Mouse (Mus musculus) liver, embryonic 14.5 days (tissue): ENCODE results near the gene Manba. TPM values are rescaled to one million over a fixed set of nuclear protein-coding genes. Genes with fewer than 3 reads are reported as not detected.
A peak's percentile ranks its signal among the peaks of the same experiment; 100 is the strongest.

Experiments used
- ATAC-seq: fragments of 200-750 bp; cut with Nextera tagmentation; 2 replicates; pipeline ENCODE4 v1.8.0; 2017; ENCODE audit warnings: moderate number of reproducible peaks, mild to moderate bottlenecking, moderate library complexity; ENCODE audit not compliant: insufficient read depth
- DNase-seq, 3 experiments: peaks; one replicate each; pipeline ENCODE4 v3.0.0-alpha.2; 2012 to 2013; ENCODE audit warnings: low read depth in 3 of 3, low spot score in 3 of 3
- H3K27ac ChIP-seq: fragments of 300-500 bp; sonication (generic); 2 replicates; pipeline ENCODE4 v1.5.1; 2014; ENCODE audit warnings: moderate library complexity, mild to moderate bottlenecking, control low read depth, inconsistent platforms
- H3K27me3 ChIP-seq: fragments of 300-500 bp; sonication (generic); 2 replicates; pipeline ENCODE4 v1.6.1; 2014; ENCODE audit warnings: mild to moderate bottlenecking, low read length, moderate library complexity; ENCODE audit not compliant: control insufficient read depth, insufficient read depth
- H3K36me3 ChIP-seq: fragments of 300-500 bp; sonication (generic); replicated peaks from 2 replicates; pipeline ENCODE4 v1.6.1; 2014; ENCODE audit warnings: low read depth; ENCODE audit not compliant: control insufficient read depth, insufficient read depth
- H3K4me1 ChIP-seq, 2 experiments: fragments of 200-500 bp in 1 of 2; fragments of 300-500 bp in 1 of 2; sonication (generic) in 1 of 2; replicated peaks; 2 replicates each; pipeline ENCODE4 v1.6.1; 2012 to 2014; ENCODE audit warnings: antibody characterized with exemption in 1 of 2, inconsistent platforms in 1 of 2, low read length in 1 of 2; ENCODE audit not compliant: control insufficient read depth in 2 of 2, insufficient read depth in 2 of 2
- H3K4me2 ChIP-seq: fragments of 300-500 bp; sonication (generic); 2 replicates; pipeline ENCODE4 v1.6.1; 2014; ENCODE audit warnings: low read depth, mild to moderate bottlenecking, control low read depth, moderate library complexity
- H3K4me3 ChIP-seq, 2 experiments: fragments of 200-500 bp in 1 of 2; fragments of 300-500 bp in 1 of 2; sonication (generic) in 1 of 2; 2 replicates each; pipeline ENCODE4 v1.5.1; 2012 to 2014; ENCODE audit warnings: low read depth in 2 of 2, low read length in 2 of 2, mild to moderate bottlenecking in 2 of 2, control low read depth in 1 of 2, inconsistent platforms in 1 of 2, moderate library complexity in 1 of 2; ENCODE audit not compliant: insufficient read depth in 1 of 2
- H3K9ac ChIP-seq: fragments of 300-500 bp; sonication (generic); replicated peaks from 2 replicates; pipeline ENCODE4 v1.6.1; 2014; ENCODE audit warnings: mild to moderate bottlenecking, control low read depth, moderate library complexity
- H3K9me3 ChIP-seq: fragments of 300-500 bp; sonication (generic); 2 replicates; pipeline ENCODE4 v1.6.1; 2016; ENCODE audit warnings: low read length, mixed read lengths; ENCODE audit not compliant: control insufficient read depth
- CTCF ChIP-seq: IDR thresholded peaks from 2 replicates; pipeline ENCODE4 v1.5.1; 2016; ENCODE audit warnings: antibody characterized with exemption, low read depth, control low read depth
- EP300 ChIP-seq: IDR thresholded peaks from 2 replicates; pipeline ENCODE4 v1.6.1; 2016; ENCODE audit warnings: antibody characterized with exemption, low read depth
- WGBS: fragments of 180-500 bp; shearing (Covaris S2); extraction: QIAGEN DNeasy Blood & Tissue Kit; methylation state at CpG from one replicate; pipeline ENCODE4 v1.1.7; 2014; ENCODE audit not compliant: insufficient replicate concordance; 5-methylcytosine and 5-hydroxymethylcytosine counted together
- polyA plus RNA-seq, 2 experiments: library from polyadenylated mRNA; depleted of rRNA in 1 of 2; stranded (reverse) in 1 of 2; unstranded in 1 of 2; fragments of >200 nt; fragmentation: Nextera tagmentation in 1 of 2; extraction: Ambion mirVana in 1 of 2; gene quantifications; 2 replicates each; pipeline versions ENCODE4 v1.2.1 to v1.2.3; 2012 to 2014

The Manba gene
- polyA plus RNA-seq, 2 experiments, result 2.2 to 4.9 TPM

- no peaks in the 10 kb centered on the region for H3K36me3 ChIP-seq
- no peak overlapping the region for H3K9ac ChIP-seq
- DNase-seq, result no peak
- H3K27ac ChIP-seq, result no peak overlapping the region
- H3K9me3 ChIP-seq, result no peaks in the 10 kb centered on the region
- TF ChIP-seq CTCF (no peak), EP300 (no peak)
- peaks cover 3 to 20% of the 10 kb centered on the region in 2 experiments; a peak in 2 of 4 replicates for H3K4me1 ChIP-seq
- no peak for ATAC-seq
- H3K4me3 ChIP-seq, result no peak overlapping the region
- H3K27me3 ChIP-seq, result no peaks in the 10 kb centered on the region
- peak overlapping the region; percentile 81; the same call in 1 of the 2 replicates for H3K4me2 ChIP-seq
- 79% methylated on average over 8 of the region's 8 CpGs for WGBS
These were observed 121.2 kb downstream of the Manba start for GRCm38 (mm10) chr3:135606592-135606991.

- ATAC-seq (no peak), DNase-seq (no peak)
- peak overlapping the region in 1 of 2 experiments; percentile 62; a peak in 3 of 4 replicates for H3K4me3 ChIP-seq
- no peak overlapping the region for H3K27ac ChIP-seq
- H3K9ac ChIP-seq, result peak overlapping the region; percentile 75; the same call in 1 of the 2 replicates
- no peaks in the 10 kb centered on the region for H3K27me3 ChIP-seq
- TF ChIP-seq CTCF, result no peak
- no peak for TF ChIP-seq EP300
- peak overlapping the region; percentile 81 for H3K4me2 ChIP-seq
- H3K4me1 ChIP-seq, result peaks cover 3 to 20% of the 10 kb centered on the region in 2 experiments; a peak in 2 of 4 replicates
- no peaks in the 10 kb centered on the region for H3K36me3 ChIP-seq
- no peaks in the 10 kb centered on the region for H3K9me3 ChIP-seq
- 58% methylated on average over 9 of the region's 9 CpGs for WGBS
These were observed 121.6 kb downstream of the Manba start for GRCm38 (mm10) chr3:135607021-135607420.

DNA sequence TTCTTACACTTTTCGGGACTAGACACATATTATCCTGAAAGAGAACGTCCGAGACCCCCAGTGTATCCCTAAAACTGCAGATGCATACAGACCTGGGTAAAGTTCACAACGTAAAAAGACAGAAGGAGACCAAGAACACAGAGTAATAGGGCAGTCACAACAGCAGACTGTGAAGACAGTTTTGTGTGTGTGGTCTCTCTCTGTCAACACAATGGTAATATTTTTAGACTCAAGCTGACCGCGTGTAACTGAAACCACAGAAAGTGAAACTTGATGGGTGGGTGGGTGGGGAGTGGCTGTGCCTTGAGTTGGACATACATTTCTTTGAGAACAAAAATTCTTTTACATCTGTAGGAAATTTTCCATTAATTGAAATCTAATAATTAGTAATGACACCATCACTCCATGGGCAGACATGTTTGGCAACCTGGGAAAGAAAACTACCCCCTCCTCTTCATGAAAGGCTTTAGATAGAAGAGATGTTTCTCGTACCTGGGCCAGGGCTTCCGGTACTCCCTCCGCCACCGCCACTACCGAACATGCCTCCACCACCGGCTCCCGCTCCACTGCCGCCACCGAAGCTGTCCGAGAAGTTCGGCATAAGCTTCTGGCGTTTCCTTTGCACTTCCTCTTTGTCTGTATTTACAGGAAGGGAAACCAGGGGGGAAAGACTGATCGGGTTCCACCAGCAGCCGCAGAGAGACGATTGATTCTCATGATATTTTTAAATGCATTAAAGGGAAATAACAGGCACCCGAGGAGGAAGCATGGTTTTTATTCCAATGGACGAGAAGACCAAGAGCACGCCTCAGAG is 122.5 kb downstream of the Manba start:
- H3K4me1 ChIP-seq, result peaks cover 3 to 20% of the 10 kb centered on the region in 2 experiments; a peak in 2 of 4 replicates
- H3K36me3 ChIP-seq, result no peaks in the 10 kb centered on the region
- TF ChIP-seq EP300 (no peak), CTCF (no peak)
- peak; percentile 38; the same call in 1 of the 2 replicates for ATAC-seq
- peak overlapping the region; percentile 62 to 64 for H3K4me3 ChIP-seq
- H3K27me3 ChIP-seq, result no peaks in the 10 kb centered on the region
- DNase-seq, result no peak
- H3K27ac ChIP-seq, result peak overlapping the region; percentile 40; the same call in 1 of the 2 replicates
- peak overlapping the region; percentile 75 for H3K9ac ChIP-seq
- no peaks in the 10 kb centered on the region for H3K9me3 ChIP-seq
- 13% methylated on average over 24 of the region's 24 CpGs for WGBS
- H3K4me2 ChIP-seq, result peak overlapping the region; percentile 81

DNA sequence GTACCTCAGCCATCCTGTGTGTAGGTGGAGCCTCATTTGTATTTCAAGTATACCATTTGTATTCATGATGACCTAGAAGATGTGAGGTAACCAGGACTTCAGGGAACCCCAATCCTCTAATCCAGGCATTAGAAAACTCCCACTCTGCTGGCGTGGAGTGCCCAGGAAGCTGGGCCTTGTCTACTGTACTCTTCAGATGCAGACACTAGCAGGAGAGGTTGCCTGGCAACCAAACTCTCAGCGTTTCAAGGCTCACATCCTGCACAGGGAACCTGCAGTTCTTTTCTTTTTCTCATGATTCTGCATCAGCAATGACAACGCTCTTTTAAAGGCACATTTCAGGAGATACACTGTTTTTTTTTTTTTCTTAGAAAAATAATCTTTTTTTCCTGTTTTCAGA is 124.8 kb downstream of the Manba start:
- Histone ChIP-seq H3K4me2 (no peak overlapping the region), H3K27me3 (no peaks in the 10 kb centered on the region), H3K4me3 (no peak overlapping the region), H3K36me3 (no peaks in the 10 kb centered on the region; the same call in 1 of the 2 replicates), H3K4me1 (peaks cover 3 to 13% of the 10 kb centered on the region in 2 experiments; a peak in 2 of 4 replicates), H3K9ac (no peak overlapping the region), H3K27ac (no peak overlapping the region), H3K9me3 (no peaks in the 10 kb centered on the region)
- no peak for TF ChIP-seq CTCF
- TF ChIP-seq EP300, result no peak
- no peak for DNase-seq
- WGBS, result 56% methylated on average over 3 of the region's 3 CpGs
- ATAC-seq, result no peak

DNA sequence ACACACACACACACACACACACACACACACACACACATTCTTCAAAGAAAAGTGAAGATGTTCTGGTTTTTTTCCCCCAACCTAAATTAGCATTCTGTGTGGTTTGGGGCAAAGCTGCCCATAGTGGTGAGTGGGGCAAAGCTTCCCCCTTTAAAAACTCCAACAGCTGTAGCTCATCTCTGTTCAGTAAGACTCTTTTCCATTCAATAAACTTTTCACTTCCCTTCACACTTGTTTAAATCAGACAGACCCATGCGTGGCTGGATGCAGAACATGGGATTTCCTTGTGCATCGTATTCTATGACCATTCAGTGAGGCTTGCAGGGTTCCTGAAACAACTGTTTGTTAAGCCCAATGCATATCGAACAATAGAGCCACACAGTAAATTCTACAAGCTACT is 129.0 kb downstream of the Manba start:
- no peaks in the 10 kb centered on the region for H3K27me3 ChIP-seq
- no peak overlapping the region for H3K9ac ChIP-seq
- ATAC-seq (no peak), DNase-seq (no peak)
- no peak overlapping the region for H3K4me3 ChIP-seq
- no peaks in the 10 kb centered on the region; the same call in 1 of the 2 replicates for H3K36me3 ChIP-seq
- TF ChIP-seq EP300 (no peak), CTCF (no peak)
- H3K4me1 ChIP-seq, result no peaks in the 10 kb centered on the region
- no peaks in the 10 kb centered on the region for H3K9me3 ChIP-seq
- H3K27ac ChIP-seq, result no peak overlapping the region
- H3K4me2 ChIP-seq, result no peak overlapping the region
- 77% methylated on average over 3 of the region's 3 CpGs for WGBS
